Mouse (Mus musculus): Measurements from ENCODE around the gene Klrc2. TPM values are rescaled to one million over a fixed set of nuclear protein-coding genes. Genes with fewer than 3 reads are reported as not detected.
"Not testable (repeated sequence)": the region's sequence is repeated elsewhere in the genome, so short reads cannot be mapped to it uniquely, and the experiment has no call there.

Gene Klrc2
- total and polyA plus RNA-seq, 3 experiments = not detected

DNA sequence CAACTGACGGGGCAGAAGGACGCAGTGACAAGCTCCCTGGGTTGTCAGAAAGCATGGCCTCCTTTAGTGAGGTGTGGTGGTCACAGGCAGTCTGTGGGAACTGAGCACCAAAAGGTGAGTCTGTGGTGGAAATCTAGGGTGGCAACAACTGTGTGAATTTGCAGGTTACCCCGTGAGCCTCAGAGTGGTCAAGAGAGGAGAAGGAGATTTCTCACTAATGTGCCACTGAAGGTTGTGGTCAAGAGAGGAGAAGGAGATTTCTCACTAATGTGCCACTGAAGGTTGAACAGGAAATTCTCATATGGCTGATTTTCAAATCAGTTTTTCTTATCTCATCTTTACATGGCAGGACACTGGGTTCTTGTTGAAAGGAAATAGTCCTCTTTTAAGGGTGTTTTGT, 812 bp upstream of the Klrc2 start:
- H3K79me2 ChIP-seq (replicated peaks; ENCODE audit: control insufficient read depth, extremely low read depth, insufficient read depth, poor library complexity, severe bottlenecking); H3K9me3 ChIP-seq (replicated peaks; ENCODE audit: low read length); DNase-seq (ENCODE audit: extremely low read depth); H3K27me3 ChIP-seq (replicated peaks); H3K9ac ChIP-seq (ENCODE audit: insufficient read depth, low read depth); in situ Hi-C loops (cut with MboI; ENCODE audit: low pct_ligation_motif_present, low pct_unique_long_range_greater_than_20kb, low sequenced_read_pairs); H3K27ac ChIP-seq (ENCODE audit: insufficient read depth, low read depth); H3K4me1 ChIP-seq (ENCODE audit: control insufficient read depth in 1 of 2, insufficient read depth in 2 of 2); H3K4me2 ChIP-seq (ENCODE audit: insufficient read depth, low read depth, poor library complexity, severe bottlenecking); H3K36me3 ChIP-seq (replicated peaks in 1 of 2; ENCODE audit: control insufficient read depth in 1 of 2, insufficient read depth in 1 of 2, low read length in 1 of 2); H3K4me3 ChIP-seq (replicated peaks in 1 of 3; ENCODE audit: low read depth in 2 of 3, low read length in 2 of 3, poor library complexity in 1 of 3); dilution Hi-C loops (cut with MboI; ENCODE audit: extremely low pct_ligation_motif_present, extremely low pct_unique_long_range_greater_than_20kb, low sequenced_read_pairs): not testable (repeated sequence)

DNA sequence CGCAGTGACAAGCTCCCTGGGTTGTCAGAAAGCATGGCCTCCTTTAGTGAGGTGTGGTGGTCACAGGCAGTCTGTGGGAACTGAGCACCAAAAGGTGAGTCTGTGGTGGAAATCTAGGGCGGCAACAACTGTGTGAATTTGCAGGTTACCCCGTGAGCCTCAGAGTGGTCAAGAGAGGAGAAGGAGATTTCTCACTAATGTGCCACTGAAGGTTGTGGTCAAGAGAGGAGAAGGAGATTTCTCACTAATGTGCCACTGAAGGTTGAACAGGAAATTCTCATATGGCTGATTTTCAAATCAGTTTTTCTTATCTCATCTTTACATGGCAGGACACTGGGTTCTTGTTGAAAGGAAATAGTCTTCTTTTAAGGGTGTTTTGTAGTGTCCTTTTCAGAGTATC, 16.4 kb downstream of the Klrc2 start:
- H3K36me3 ChIP-seq (replicated peaks in 1 of 2; ENCODE audit: control insufficient read depth in 1 of 2, insufficient read depth in 1 of 2, low read length in 1 of 2); H3K4me2 ChIP-seq (ENCODE audit: insufficient read depth, low read depth, poor library complexity, severe bottlenecking); H3K79me2 ChIP-seq (replicated peaks; ENCODE audit: control insufficient read depth, extremely low read depth, insufficient read depth, poor library complexity, severe bottlenecking); H3K4me3 ChIP-seq (replicated peaks in 1 of 3; ENCODE audit: low read depth in 2 of 3, low read length in 2 of 3, poor library complexity in 1 of 3); H3K27me3 ChIP-seq (replicated peaks); H3K9ac ChIP-seq (ENCODE audit: insufficient read depth, low read depth); dilution Hi-C loops (cut with MboI; ENCODE audit: extremely low pct_ligation_motif_present, extremely low pct_unique_long_range_greater_than_20kb, low sequenced_read_pairs); H3K9me3 ChIP-seq (replicated peaks; ENCODE audit: low read length); in situ Hi-C loops (cut with MboI; ENCODE audit: low pct_ligation_motif_present, low pct_unique_long_range_greater_than_20kb, low sequenced_read_pairs); DNase-seq (ENCODE audit: extremely low read depth); H3K4me1 ChIP-seq (ENCODE audit: control insufficient read depth in 1 of 2, insufficient read depth in 2 of 2); H3K27ac ChIP-seq (ENCODE audit: insufficient read depth, low read depth): not testable (repeated sequence)

DNA sequence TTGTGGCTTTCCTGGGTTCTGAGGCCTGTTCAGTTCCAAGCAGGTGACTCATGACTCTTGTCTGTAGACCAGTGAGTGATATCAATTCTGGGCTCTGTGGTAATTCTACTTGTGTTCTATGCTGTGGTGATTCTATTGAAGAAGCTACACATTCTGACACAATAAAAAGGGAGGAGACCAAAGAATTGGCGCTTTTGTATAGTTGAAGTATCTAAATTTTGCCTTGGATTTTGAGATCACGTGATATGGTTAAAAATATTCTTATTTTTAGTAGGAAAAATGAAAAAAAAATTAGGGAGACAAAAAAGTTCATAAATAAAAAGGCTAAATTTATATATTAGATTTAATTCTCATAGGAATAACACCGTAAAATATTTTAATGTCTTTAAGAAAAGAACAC, 17.3 kb downstream of the Klrc2 start, which contains the start of gene Klrc3:
Klrc3 (minus strand) TSS at position 101 of the 400 bp plus-strand sequence.
- H3K79me2 ChIP-seq (replicated peaks; ENCODE audit: control insufficient read depth, extremely low read depth, insufficient read depth, poor library complexity, severe bottlenecking); in situ Hi-C loops (cut with MboI; ENCODE audit: low pct_ligation_motif_present, low pct_unique_long_range_greater_than_20kb, low sequenced_read_pairs); DNase-seq (ENCODE audit: extremely low read depth); H3K9ac ChIP-seq (ENCODE audit: insufficient read depth, low read depth); dilution Hi-C loops (cut with MboI; ENCODE audit: extremely low pct_ligation_motif_present, extremely low pct_unique_long_range_greater_than_20kb, low sequenced_read_pairs); H3K36me3 ChIP-seq (replicated peaks in 1 of 2; ENCODE audit: control insufficient read depth in 1 of 2, insufficient read depth in 1 of 2, low read length in 1 of 2); H3K4me3 ChIP-seq (replicated peaks in 1 of 3; ENCODE audit: low read depth in 2 of 3, low read length in 2 of 3, poor library complexity in 1 of 3); H3K9me3 ChIP-seq (replicated peaks; ENCODE audit: low read length); H3K27ac ChIP-seq (ENCODE audit: insufficient read depth, low read depth); H3K4me2 ChIP-seq (ENCODE audit: insufficient read depth, low read depth, poor library complexity, severe bottlenecking); H3K4me1 ChIP-seq (ENCODE audit: control insufficient read depth in 1 of 2, insufficient read depth in 2 of 2); H3K27me3 ChIP-seq (replicated peaks): not testable (repeated sequence)

DNA sequence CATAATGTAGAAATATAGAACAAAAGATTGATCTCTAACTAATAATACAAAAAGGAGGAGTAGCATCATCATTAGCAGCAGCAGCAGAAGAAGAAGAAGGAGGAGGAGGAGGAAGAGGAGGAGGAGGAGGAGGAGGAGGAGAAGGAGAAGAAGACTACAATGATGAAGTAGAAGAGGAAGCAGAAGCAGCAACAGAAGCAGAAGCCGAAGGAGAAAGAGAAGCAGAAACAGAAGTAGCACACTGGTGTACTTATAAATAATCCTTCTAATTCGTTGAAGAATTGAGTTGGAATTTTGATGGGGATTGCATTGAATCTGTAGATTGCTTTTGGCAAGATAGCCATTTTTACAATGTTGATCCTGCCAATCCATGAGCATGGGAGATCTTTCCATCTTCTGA, 29.4 kb downstream of the Klrc2 start:
- in situ Hi-C loops (cut with MboI; ENCODE audit: low pct_ligation_motif_present, low pct_unique_long_range_greater_than_20kb, low sequenced_read_pairs); H3K4me2 ChIP-seq (ENCODE audit: insufficient read depth, low read depth, poor library complexity, severe bottlenecking); H3K9me3 ChIP-seq (replicated peaks; ENCODE audit: low read length); H3K79me2 ChIP-seq (replicated peaks; ENCODE audit: control insufficient read depth, extremely low read depth, insufficient read depth, poor library complexity, severe bottlenecking); H3K27me3 ChIP-seq (replicated peaks); H3K4me3 ChIP-seq (replicated peaks in 1 of 3; ENCODE audit: low read depth in 2 of 3, low read length in 2 of 3, poor library complexity in 1 of 3); H3K4me1 ChIP-seq (ENCODE audit: control insufficient read depth in 1 of 2, insufficient read depth in 2 of 2); DNase-seq (ENCODE audit: extremely low read depth); H3K36me3 ChIP-seq (replicated peaks in 1 of 2; ENCODE audit: control insufficient read depth in 1 of 2, insufficient read depth in 1 of 2, low read length in 1 of 2); H3K27ac ChIP-seq (ENCODE audit: insufficient read depth, low read depth); dilution Hi-C loops (cut with MboI; ENCODE audit: extremely low pct_ligation_motif_present, extremely low pct_unique_long_range_greater_than_20kb, low sequenced_read_pairs); H3K9ac ChIP-seq (ENCODE audit: insufficient read depth, low read depth): not testable (repeated sequence)

All from CH12.LX (cell line).